Mouse (Mus musculus) thymus, postnatal 0 days (tissue): Measurements from ENCODE around the gene Kifc1. TPM values are rescaled to one million over a fixed set of nuclear protein-coding genes. Genes with fewer than 3 reads are reported as not detected.
"Not testable (repeated sequence)": the region's sequence is repeated elsewhere in the genome, so short reads cannot be mapped to it uniquely, and the experiment has no call there.

ENCODE experiments used
- DNase-seq: peaks from one replicate; pipeline ENCODE4 v3.0.0-alpha.2; 2015; ENCODE audit warnings: low spot score
- polyA plus RNA-seq: library from polyadenylated mRNA; unstranded; fragments of >200 nt; fragmentation: Nextera tagmentation; extraction: Ambion mirVana; gene quantifications from 2 replicates; pipeline ENCODE4 v1.2.1, GENCODE M21; 2015

Gene Kifc1
- polyA plus RNA-seq, 1 experiment from 2014 or later: 6.8 TPM

GRCm38 (mm10) chr17:33919351-33920281 is 29.2 kb upstream of the Kifc1 start:
- peak; percentile 65 for DNase-seq

DNA sequence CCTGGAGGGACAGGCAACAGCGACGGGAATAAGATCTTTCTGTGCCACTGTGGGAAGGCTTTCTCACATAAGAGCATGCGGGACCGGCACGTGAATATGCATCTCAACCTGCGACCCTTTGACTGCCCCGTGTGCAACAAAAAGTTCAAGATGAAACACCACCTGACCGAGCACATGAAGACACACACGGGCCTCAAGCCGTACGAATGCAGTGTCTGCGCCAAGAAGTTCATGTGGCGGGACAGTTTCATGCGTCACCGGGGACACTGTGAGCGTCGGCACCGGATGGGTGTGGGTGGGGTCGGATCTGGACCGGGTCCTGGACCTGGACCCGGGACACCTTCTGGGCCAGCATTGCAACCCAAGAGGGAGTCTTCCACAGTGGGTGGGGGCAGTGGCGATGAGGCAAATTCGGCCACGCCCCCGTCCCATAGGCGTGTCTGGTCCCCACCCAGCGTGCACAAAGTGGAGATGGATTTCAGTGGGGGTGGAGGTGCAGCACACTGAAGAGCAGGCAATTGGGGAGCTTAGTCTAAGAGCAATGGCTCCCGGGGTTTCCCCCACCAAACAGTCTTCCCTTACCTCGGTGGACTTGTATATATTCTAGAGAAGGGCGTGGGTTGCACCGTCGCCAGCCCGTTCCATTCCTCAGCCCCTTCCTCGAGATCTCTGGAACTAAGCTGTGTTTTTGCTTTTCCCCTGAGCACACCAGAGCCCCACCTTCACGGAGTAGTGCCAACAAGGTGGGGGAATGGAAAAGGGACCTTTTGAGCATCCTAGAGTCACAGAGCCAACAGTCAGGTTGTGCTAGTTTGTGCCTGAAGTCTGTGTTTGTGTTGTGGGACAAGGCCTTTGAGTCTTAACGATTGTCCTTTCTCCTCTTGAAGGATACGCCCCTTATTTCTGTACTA is 28.1 kb upstream of the Kifc1 start:
- no peak for DNase-seq

DNA sequence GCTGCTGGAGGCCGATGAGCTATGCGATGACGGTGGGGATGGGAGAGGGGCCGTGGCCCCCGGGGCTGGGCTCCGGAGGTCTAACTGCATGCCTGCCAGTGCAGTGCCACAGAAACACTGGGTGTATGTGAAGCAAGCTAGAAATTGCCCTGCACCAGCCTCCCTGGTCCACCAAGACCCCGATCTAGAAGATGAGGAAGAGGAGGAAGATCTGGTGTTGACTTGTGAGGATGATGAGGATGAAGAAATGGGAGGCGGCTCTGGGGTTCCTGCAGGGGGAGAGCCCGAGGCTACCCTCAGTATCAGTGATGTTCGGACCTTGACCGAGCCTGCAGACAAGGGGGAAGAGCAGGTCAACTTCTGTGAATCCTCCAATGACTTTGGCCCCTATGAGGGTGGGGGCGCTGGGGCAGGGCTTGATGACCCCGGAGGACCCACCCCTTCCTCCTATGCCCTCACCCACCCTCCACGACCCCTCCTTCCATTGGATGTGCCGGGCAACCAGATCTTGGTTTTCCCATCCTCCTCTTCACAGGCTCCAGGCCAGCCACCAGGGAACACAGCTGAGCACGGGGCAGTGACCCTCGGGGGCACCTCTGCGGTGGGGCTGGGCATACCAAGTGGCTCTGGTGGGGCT is 27.3 kb upstream of the Kifc1 start:
- no peak for DNase-seq

GRCm38 (mm10) chr17:33916847-33917655 is 26.6 kb upstream of the Kifc1 start:
- no peak for DNase-seq

DNA sequence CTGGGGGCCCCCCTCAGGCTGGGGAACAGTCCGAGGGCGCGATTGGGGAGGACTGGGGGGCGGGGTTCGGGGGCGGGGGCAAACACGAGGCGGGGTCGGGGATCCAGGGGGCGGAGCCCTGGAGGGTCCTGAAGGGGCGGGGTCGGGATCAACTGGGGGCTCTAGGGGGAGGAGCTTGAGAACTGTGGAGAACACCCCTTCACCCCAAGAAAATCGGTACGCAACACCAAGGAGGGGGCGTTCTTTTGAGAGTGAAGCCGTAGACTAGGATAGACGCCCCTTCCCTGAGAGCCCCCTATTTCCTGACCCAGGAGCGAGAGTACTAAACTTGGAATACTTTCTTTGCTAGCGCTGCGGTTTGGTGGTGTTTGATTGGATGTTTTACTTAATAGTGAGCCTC is 25.8 kb upstream of the Kifc1 start:
- DNase-seq: peak; percentile 83

GRCm38 (mm10) chr17:33915671-33916250 is 25.3 kb upstream of the Kifc1 start, which contains the start of the genes Tapbp and Zbtb22:
Gene Tapbp (plus strand): TSS chr17:33915899.
Gene Zbtb22 (plus strand): TSS chr17:33915904.
- peak; percentile 97 for DNase-seq

- no peak for DNase-seq
Measured at GRCm38 (mm10) chr17:33914969-33915391, 24.5 kb upstream of the Kifc1 start.

- DNase-seq: no peak
Measured at GRCm38 (mm10) chr17:33913905-33914304, 23.4 kb upstream of the Kifc1 start.

DNA sequence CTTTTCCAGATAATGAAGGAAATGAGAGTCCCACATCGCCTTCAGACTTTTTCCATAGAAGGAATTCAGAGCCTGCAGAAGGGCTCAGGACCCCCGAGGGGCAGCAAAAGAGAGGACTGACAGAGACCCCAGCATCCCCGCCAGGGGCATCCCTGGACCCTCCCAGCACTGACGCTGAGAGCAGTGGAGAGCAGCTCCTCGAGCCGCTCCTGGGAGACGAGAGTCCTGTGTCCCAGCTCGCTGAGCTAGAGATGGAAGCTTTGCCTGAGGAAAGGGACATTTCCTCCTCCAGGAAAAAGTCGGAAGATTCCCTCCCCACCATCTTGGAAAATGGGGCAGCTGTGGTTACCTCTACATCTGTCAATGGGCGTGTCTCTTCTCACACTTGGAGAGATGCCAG is 22.8 kb upstream of the Kifc1 start:
- DNase-seq: no peak

- no peak for DNase-seq
Measured at GRCm38 (mm10) chr17:33911813-33912414, 21.5 kb upstream of the Kifc1 start.

DNA sequence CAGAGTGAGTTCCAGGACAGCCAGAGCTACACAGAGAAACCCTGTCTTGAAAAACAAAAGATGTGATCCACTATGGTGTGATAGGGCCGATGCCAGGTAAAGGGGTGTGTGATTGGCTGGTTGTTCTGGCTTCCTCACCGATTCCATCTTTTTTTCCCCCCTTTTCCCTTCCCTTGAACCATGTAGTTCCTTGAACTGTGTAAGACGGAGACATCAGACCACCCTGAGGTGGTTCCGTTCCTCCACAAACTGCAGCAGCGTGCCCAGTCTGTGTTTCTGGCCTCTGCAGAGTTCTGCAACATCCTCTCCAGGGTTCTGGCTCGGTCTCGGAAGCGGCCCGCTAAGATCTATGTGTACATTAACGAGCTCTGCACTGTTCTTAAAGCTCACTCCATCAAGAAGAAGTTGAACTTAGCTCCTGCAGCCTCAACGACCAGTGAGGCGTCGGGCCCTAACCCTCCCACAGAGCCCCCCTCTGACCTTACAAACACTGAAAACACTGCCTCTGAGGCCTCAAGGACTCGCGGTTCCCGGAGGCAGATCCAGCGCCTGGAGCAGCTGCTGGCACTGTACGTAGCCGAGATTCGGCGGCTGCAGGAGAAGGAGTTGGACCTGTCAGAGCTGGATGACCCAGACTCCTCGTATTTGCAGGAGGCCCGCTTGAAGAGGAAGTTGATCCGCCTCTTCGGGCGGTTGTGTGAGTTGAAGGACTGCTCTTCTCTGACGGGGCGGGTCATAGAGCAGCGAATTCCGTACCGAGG is 20.8 kb upstream of the Kifc1 start:
- DNase-seq: no peak

DNA sequence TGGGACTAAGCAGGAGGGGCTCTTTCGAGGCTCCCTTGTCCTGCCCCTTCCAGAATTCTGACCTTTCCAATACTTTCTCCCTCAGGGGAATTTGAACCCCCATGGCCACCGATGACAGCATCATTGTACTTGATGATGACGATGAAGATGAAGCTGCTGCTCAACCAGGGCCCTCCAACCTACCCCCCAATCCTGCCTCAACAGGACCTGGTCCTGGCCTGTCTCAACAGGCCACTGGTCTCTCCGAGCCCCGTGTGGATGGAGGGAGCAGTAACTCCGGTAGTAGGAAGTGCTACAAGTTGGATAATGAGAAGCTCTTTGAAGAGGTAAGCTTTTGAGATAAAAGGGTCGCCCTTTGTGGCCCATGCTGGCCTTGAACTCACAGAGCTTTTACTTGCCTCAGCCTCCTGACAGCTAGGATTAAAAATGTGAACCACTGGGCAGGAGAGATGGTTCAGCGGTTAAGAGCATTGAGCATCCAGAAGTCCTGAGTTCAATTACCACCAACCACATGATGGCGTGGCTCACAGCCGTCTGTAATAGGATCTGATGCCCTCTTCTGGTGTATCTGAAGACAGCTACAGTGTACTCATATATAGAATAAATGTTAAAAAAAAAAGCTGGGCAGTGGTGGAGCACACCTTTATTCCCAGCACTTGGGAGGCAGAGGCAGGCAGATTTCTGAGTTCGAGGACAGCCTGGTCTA is 20.0 kb upstream of the Kifc1 start:
- DNase-seq: peak; percentile 29

GRCm38 (mm10) chr17:33909869-33910250 is 19.4 kb upstream of the Kifc1 start:
- DNase-seq: peak; percentile 46

DNA sequence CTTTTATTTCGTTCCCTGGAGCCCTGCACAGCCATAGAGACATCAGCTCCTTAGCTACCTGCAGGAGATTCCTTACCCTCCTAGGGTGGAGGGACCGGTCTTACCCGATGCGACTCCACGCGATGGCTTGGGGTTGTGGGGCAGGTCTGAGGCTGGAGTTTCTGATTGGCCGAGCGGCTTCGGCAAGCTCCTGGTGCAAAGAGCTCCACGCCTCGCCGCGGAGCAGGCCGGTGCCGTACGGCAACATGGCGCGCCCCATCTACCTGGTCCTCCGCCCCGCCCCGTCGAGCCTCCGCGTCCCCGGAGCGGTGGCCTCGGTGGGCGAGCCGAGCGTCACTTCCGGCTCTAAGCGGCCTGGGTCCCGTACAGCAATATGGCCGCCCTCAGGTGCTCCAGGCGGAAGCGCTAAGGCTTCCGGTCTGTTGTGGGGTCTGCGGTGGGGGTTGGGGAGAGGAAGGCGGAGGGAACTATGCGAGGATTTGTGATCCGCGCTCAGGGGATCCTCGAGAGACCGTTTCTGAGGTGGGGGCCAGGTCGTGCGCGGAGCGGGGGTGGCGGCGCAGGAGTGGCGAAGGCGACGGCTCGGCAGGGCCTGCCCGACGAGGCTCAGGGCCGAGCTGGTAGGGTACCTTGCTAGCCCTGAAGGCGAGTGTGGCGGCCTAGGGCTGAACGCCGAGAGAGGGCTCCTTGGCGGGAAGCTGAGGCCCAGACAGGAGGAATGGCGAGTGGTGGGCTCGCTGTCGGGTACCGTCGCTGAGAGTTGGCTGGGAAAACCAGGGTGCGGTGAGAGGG is 18.8 kb upstream of the Kifc1 start, which contains the start of gene Daxx:
Gene Daxx (plus strand): TSS at position 338 of the 792 bp plus-strand sequence.
- peak; percentile 99 for DNase-seq

GRCm38 (mm10) chr17:33908331-33909076 is 18.0 kb upstream of the Kifc1 start:
- peak; percentile 19 for DNase-seq

DNA sequence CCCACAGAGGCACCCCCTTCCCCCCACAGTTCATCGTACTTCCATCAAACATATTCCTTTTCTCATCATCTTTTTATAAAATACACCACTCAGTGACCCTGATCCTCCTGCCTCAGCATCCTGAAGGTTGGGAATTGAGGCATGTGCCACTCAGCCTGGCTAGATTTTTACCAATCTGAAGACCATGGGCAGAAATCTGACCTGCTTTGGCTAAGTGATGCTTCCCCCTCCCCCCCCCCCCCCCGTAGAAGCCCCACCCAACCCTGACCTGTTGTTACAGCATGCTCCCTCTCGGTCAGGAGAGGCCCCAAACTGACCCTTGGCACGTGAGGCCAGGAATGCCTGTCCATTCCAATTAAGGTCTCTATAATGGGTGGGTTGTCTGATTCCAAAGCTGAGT is 14.4 kb upstream of the Kifc1 start, which contains the start of gene Platr17:
Gene Platr17 (plus strand): TSS at position 301 of the 400 bp plus-strand sequence.
- DNase-seq: not testable (repeated sequence)
